Mouse (Mus musculus) liver, embryonic 11.5 days (tissue): ENCODE measurements at regions not wholly inside any gene's neighbourhood (a gene's known extent, or its start where the extent isn't known, plus 50 kb on each side); places are given as distances from the start of the nearest gene placed in this dataset.

Experiments used
- ATAC-seq: fragments of 200-750 bp; cut with Nextera tagmentation; replicated peaks from 2 replicates; pipeline ENCODE4 v1.8.0; 2017; ENCODE audit warnings: moderate number of reproducible peaks, mild to moderate bottlenecking, moderate TSS enrichment, moderate library complexity; ENCODE audit not compliant: low FRiP score
- DNase-seq: peaks from one replicate; pipeline ENCODE4 v3.0.0-alpha.2; 2017; ENCODE audit warnings: low spot score
- H3K27ac ChIP-seq: fragments of 300-500 bp; sonication (generic); 2 replicates; pipeline ENCODE4 v1.5.1; 2014; ENCODE audit warnings: mild to moderate bottlenecking, low read depth, low read length, control low read depth
- H3K27me3 ChIP-seq: fragments of 300-500 bp; sonication (generic); replicated peaks from 2 replicates; pipeline ENCODE4 v1.6.1; 2014; ENCODE audit warnings: low read length, mixed read lengths; ENCODE audit not compliant: control insufficient read depth, insufficient read depth
- H3K36me3 ChIP-seq: fragments of 300-500 bp; sonication (generic); 2 replicates; pipeline ENCODE4 v1.6.1; 2014; ENCODE audit warnings: mild to moderate bottlenecking, low read length, moderate library complexity, mixed read lengths; ENCODE audit not compliant: control insufficient read depth, insufficient read depth
- H3K4me1 ChIP-seq: fragments of 300-500 bp; sonication (generic); replicated peaks from 2 replicates; pipeline ENCODE4 v1.6.1; 2014; ENCODE audit warnings: low read length, mixed read lengths; ENCODE audit not compliant: control insufficient read depth, insufficient read depth
- H3K4me2 ChIP-seq: fragments of 300-500 bp; sonication (generic); 2 replicates; pipeline ENCODE4 v1.6.1; 2014; ENCODE audit warnings: mild to moderate bottlenecking, control low read depth, moderate library complexity
- H3K4me3 ChIP-seq: fragments of 300-500 bp; sonication (generic); 2 replicates; pipeline ENCODE4 v1.5.1; 2014; ENCODE audit warnings: low read depth, low read length, control low read depth
- H3K9ac ChIP-seq: fragments of 300-500 bp; sonication (generic); 2 replicates; pipeline ENCODE4 v1.6.1; 2014; ENCODE audit warnings: low read depth, low read length, control low read depth
- H3K9me3 ChIP-seq: fragments of 300-500 bp; sonication (generic); 2 replicates; pipeline ENCODE4 v1.6.1; 2016; ENCODE audit warnings: low read length, inconsistent platforms, mixed read lengths; ENCODE audit not compliant: control insufficient read depth
- WGBS: fragments of 180-500 bp; shearing (Covaris S2); extraction: QIAGEN DNeasy Blood & Tissue Kit; methylation state at CpG from one replicate; pipeline ENCODE4 v1.1.7; 2014; 5-methylcytosine and 5-hydroxymethylcytosine counted together

DNA sequence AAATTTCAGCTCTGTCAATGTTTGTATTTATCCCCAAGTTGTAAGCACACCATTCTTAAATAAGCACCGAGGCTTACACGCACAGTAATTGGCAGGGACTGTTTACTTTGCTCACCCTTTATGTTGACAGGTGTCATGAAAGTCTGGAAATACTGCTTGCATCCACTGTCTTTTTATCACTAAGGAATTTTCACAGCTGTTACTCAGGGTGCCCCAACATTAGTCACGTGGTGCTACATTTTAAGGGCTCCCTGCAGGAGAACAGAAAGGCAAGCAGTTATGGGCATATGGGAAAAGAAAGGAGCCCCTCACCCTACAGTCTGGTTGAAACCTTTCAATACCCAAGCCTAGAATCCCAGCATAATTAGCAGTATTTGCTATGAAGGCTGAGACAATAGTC, 304.7 kb downstream of the Tle4 start:
- Histone ChIP-seq H3K4me3 (no peak overlapping the region), H3K36me3 (no peaks in the 10 kb centered on the region), H3K9me3 (no peaks in the 10 kb centered on the region), H3K4me2 (no peak overlapping the region), H3K27ac (no peak overlapping the region), H3K4me1 (no peaks in the 10 kb centered on the region), H3K9ac (no peak overlapping the region), H3K27me3 (no peaks in the 10 kb centered on the region)
- DNase-seq: no peak
- no peak for ATAC-seq
- 72% methylated on average over 3 of the region's 3 CpGs for WGBS

- DNase-seq (no peak), ATAC-seq (no peak)
- no peaks in the 10 kb centered on the region for H3K4me1 ChIP-seq
- no peak overlapping the region for H3K4me3 ChIP-seq
- H3K9me3 ChIP-seq: no peaks in the 10 kb centered on the region
- H3K9ac ChIP-seq: no peak overlapping the region
- no peaks in the 10 kb centered on the region for H3K36me3 ChIP-seq
- no peaks in the 10 kb centered on the region for H3K27me3 ChIP-seq
- WGBS: 83% methylated on average over 6 of the region's 6 CpGs
- no peak overlapping the region for H3K4me2 ChIP-seq
- H3K27ac ChIP-seq: no peak overlapping the region
Observed at GRCm38 (mm10) chr19:14301176-14301943, 296.5 kb downstream of the Tle4 start.

DNA sequence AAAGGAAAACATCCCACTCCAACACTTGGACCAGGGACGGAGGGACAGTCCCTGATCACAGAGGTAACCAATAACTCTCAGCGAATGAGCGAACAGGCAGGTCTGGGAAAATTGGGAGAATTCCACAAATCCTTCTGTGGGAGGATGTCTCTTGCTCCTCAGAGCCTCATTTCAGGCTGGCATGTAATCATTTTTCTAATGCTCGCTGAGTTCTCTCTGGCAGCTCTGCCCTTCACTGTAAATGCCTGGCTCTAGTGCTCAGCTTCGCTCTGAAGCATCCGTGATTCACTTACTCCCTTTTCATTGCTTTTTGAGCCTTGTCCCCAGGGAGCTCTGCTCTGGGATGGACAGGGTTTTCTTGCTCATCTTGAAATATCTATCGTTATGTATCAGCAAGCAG, 283.6 kb downstream of the Tle4 start:
- no peak for ATAC-seq
- no peaks in the 10 kb centered on the region for H3K9me3 ChIP-seq
- H3K36me3 ChIP-seq: no peaks in the 10 kb centered on the region
- 75% methylated on average over 7 of the region's 7 CpGs for WGBS
- no peak for DNase-seq
- H3K4me3 ChIP-seq: no peak overlapping the region
- H3K4me2 ChIP-seq: no peak overlapping the region
- H3K27me3 ChIP-seq: no peaks in the 10 kb centered on the region
- H3K4me1 ChIP-seq: no peaks in the 10 kb centered on the region
- no peak overlapping the region for H3K27ac ChIP-seq
- H3K9ac ChIP-seq: no peak overlapping the region

DNA sequence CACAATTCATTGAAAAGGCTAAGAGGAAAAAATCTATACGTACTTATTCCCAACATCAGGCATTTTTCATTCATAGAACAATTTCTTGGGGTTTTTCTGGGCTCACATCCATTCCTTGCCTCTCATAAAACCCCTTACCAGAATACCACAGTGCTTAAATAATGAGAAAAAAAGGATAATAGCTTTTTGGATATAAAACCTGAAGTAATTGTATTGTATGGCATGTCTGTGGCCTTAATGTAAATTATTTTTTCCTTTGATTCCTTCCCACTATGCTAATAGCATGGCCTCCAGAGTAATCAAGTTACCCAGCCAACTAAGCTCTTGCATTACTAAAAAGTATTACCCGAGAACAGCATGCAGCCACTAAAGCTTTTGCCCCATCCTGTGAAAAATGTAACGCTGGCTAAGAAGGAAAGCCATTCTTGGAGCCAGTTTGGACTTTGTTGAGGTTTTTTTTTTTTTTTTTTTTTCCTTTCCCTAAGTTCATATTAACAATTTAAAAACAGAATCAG, 278.1 kb downstream of the Tle4 start:
- H3K9ac ChIP-seq: no peak overlapping the region
- WGBS: 68% methylated on average over 3 of the region's 3 CpGs
- H3K4me3 ChIP-seq: no peak overlapping the region

DNA sequence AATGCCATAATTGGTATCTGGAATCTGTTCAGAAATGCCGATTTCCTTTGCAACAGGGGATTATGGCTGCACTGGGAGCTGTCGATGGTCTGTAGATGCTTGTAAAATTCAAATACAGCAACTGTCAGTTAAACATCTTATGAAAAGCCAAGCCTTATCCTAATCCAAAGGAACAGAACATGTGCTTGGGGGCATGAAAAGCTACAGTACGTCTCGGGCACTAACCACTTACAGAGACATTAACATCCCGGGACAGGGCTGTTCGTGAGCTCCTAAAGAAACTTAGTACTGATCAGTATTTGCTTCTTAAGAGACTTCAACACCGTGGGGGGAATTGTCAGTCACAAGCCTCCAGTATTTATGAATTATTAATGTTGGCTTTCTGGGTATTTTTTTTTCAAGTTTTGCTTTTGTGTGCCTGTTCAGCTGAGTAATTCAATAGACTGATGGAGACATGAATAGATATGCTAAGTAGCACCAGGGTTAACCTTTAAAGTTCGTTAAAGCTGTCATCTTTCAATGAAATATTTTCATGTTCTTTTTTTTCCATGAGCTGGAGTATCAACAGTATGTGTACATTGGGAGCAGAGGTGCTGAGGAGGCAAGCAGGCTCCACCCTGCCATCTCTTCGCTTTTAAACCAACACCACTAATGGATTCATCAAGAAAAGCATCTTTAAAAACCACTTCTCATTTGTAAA, 272.3 kb downstream of the Tle4 start:
- DNase-seq (no peak), ATAC-seq (no peak)
- Histone ChIP-seq H3K9ac (no peak overlapping the region), H3K4me3 (no peak overlapping the region), H3K4me2 (no peak overlapping the region), H3K27me3 (no peaks in the 10 kb centered on the region), H3K4me1 (no peaks in the 10 kb centered on the region), H3K36me3 (no peaks in the 10 kb centered on the region), H3K9me3 (no peaks in the 10 kb centered on the region), H3K27ac (no peak overlapping the region)
- WGBS: 80% methylated on average over 9 of the region's 9 CpGs

More for the DNA sequence above, 278.1 kb downstream of the Tle4 start:
- no peaks in the 10 kb centered on the region for H3K27me3 ChIP-seq
- no peak overlapping the region for H3K27ac ChIP-seq
- no peaks in the 10 kb centered on the region for H3K9me3 ChIP-seq
- no peaks in the 10 kb centered on the region for H3K4me1 ChIP-seq
- no peak overlapping the region for H3K4me2 ChIP-seq
- no peak for DNase-seq
- no peaks in the 10 kb centered on the region for H3K36me3 ChIP-seq
- no peak for ATAC-seq

- H3K27ac ChIP-seq: no peak overlapping the region
- H3K4me2 ChIP-seq: no peak overlapping the region
- H3K4me3 ChIP-seq: no peak overlapping the region
- ATAC-seq (no peak), DNase-seq (no peak)
- no peaks in the 10 kb centered on the region for H3K4me1 ChIP-seq
- no peak overlapping the region for H3K9ac ChIP-seq
- H3K9me3 ChIP-seq: no peaks in the 10 kb centered on the region
- WGBS: 44% methylated on average over 6 of the region's 6 CpGs
- H3K36me3 ChIP-seq: no peaks in the 10 kb centered on the region
- H3K27me3 ChIP-seq: no peaks in the 10 kb centered on the region
Observed at GRCm38 (mm10) chr19:14333041-14334012, 264.5 kb downstream of the Tle4 start.

DNA sequence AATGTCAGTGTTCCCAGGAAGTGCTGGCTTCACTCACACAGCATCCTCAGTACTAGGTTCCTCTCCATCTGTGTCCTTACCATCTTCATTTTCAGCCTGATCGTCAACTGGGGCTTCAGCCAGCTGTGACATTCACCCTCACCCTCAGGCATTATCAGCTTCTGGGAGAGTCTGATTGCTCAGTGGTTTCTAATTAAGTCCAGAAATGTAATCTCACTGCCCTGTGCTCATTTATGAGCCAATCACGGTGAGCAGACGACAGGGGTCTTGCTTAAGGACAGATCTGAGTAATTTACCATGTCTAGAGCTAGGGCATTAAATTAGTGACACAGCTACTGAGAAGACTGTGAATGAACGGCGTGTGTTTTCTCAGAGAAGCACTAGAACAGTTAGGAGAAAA, 260.8 kb downstream of the Tle4 start:
- Histone ChIP-seq H3K4me1 (no peaks in the 10 kb centered on the region), H3K27me3 (no peaks in the 10 kb centered on the region), H3K4me2 (no peak overlapping the region), H3K36me3 (no peaks in the 10 kb centered on the region), H3K27ac (no peak overlapping the region), H3K9ac (no peak overlapping the region), H3K9me3 (no peaks in the 10 kb centered on the region), H3K4me3 (no peak overlapping the region)
- DNase-seq (no peak), ATAC-seq (no peak)
- WGBS: 54% methylated on average over 5 of the region's 5 CpGs

GRCm38 (mm10) chr19:14340759-14341158, 257.1 kb downstream of the Tle4 start:
- no peak overlapping the region for H3K27ac ChIP-seq
- H3K4me1 ChIP-seq: no peaks in the 10 kb centered on the region
- no peaks in the 10 kb centered on the region for H3K9me3 ChIP-seq
- no peak overlapping the region for H3K4me3 ChIP-seq
- 65% methylated on average over 2 of the region's 2 CpGs for WGBS
- ATAC-seq: no peak
- no peaks in the 10 kb centered on the region for H3K36me3 ChIP-seq
- H3K27me3 ChIP-seq: no peaks in the 10 kb centered on the region
- no peak overlapping the region for H3K4me2 ChIP-seq
- DNase-seq: no peak
- no peak overlapping the region for H3K9ac ChIP-seq
